Mouse (Mus musculus) layer of hippocampus, postnatal 14 days (tissue): ENCODE data around the gene Ppan. TPM values are rescaled to one million over a fixed set of nuclear protein-coding genes. Genes with fewer than 3 reads are reported as not detected.

ENCODE experiments used
- DNase-seq, 2 experiments: peaks; one replicate each; pipeline ENCODE4 v3.0.0; 2021 to 2022; ENCODE audit warnings: low spot score in 2 of 2, mixed read lengths in 1 of 2
- total RNA-seq, 2 experiments: library from RNA; stranded (reverse); gene quantifications; 2 replicates each; pipeline ENCODE4 v1.2.3; 2021

Gene Ppan
- total RNA-seq, 2 experiments from 2014 or later = 21.3 to 25.6 TPM

DNA sequence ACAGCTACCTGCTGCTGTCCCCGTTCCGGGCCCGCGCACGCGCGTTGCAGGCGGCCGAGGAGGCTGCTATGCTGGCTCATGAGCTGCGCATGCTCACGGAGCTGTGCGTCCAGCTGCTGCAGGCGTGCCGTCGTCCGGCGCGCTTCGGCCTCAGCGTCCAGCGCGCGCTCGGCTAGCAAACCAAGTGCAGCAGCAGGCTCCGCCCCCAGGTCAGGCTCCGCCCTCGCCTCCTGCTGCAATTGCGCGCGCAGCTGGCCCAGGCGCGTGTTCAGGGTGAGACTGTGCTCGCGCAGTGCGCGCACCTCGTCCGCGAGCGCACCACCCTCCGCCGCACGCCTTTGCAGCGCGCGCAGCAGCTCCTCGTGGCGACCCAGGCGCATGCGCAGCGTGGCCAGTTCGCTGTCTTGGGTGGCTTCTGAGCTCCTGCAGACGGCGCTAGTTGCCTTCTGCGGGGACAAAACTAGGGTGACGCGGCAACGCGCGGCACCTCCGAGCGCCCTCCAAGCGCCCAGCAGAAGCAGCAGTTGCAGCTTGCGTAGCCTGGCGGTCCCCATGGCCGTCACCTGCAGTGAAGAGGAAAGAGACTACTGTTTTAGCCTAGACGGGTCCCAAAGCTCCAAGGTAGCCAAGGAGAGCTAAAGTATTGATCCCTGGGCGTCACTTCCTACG is 9.8 kb upstream of the Ppan start:
- DNase-seq = peak; percentile 99

DNA sequence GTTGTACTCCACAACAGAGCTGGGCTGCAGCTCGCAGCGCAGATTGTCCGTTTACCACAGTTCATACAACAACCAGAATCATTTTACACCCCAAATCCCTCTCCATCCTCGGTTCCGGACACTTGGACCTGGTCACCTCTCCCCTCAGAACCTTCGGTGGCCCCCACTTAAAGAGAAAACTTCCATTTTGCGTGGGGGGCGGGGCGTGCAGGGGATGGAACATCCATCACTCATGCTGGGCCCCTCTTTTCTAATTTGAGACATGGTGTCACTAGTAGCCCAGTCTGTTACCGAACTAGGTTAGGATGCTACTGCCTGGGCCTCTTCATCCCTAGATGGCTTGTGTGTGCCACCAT is 9.3 kb upstream of the Ppan start:
- DNase-seq = no peak

DNA sequence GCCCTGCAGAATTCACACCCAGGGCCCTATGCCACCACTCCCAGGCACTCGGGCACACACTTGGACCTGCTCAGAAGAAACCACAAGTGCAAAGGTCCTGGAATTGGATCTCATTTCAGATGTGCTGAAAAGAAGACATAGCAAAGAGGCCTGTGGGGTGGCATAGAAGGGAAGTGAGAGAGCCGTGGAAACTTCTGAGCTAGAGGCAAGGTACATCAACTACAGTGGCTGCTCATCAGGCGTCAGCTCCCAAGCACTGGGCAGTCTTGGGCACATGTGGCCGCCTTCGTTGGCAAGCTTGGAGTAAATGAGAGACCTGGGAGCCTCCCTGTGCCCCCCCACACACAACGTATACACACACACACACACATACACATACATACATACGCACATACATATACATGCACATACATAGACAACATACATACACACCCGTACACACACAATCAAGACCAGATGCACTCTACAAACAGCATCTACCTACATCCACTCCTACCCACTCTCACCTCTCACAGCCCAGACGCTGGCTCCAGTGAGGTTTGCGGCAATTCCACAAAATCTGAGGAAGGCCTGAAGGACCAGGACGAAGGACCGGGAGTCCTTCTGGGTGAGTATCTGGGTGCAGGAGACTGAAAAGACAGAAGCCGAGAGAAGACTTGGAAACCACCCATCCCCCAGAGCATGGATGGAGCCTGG is 8.7 kb upstream of the Ppan start, which contains the start of gene Angptl6:
TSS of gene Angptl6 (minus strand) at position 631 of the 696 bp plus-strand sequence.
- DNase-seq = no peak

DNA sequence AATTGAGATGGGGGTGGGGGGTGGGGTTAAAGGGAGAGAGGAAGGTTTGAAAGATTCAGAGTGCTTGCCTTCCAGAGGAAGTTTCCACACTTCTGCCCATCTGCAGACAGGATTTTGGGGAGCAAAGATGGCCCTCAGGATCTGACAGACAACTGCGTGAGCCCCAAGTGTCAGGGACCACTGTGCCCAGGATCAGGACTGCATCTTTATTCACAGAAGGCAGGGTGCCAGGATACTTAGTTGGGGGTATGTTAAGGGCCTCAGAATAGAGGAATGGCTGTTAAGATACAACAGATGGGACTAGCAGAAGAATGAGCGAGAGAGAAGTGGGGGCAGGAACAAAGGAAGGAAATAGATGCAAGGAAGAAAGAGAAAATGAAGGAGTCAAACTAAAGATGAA is 1.4 kb upstream of the Ppan start:
- no peak for DNase-seq

DNA sequence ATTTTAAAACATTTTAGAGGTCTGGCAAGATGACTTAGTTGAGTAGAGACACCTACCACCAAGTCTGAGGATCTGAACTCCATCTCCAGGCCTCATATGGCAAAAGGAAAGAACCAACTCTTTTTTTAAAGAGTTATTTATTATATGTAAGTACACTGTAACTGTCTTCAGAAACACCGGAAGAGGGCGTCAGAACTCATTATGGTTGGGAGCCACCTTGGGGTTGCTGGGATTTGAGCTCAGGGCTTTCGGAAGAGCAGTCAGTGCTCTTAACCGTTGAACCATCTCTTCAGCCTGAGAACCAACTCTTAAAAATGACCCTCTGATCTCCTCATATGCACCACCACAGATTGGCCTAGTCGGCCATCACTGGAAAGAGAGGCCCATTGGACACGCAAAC is 784 bp upstream of the Ppan start:
- no peak for DNase-seq

DNA sequence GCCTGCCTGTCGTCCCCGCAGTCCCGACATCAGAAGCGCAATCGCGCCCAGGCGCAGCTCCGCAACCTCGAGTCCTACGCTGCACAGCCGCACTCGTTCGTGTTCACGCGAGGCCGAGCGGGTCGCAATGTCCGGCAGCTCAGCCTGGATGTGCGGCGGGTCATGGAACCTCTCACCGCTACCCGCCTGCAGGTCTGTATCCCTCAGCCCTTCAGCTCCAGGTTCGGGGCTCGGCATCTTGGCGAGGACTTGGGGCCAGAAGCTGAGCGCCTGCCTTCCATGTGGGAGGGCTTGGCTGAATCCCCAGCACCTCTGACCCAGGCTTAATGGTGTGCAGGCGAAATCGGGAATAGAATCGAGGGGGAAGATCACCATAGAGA is 401 bp downstream of the Ppan start:
- no peak for DNase-seq

DNA sequence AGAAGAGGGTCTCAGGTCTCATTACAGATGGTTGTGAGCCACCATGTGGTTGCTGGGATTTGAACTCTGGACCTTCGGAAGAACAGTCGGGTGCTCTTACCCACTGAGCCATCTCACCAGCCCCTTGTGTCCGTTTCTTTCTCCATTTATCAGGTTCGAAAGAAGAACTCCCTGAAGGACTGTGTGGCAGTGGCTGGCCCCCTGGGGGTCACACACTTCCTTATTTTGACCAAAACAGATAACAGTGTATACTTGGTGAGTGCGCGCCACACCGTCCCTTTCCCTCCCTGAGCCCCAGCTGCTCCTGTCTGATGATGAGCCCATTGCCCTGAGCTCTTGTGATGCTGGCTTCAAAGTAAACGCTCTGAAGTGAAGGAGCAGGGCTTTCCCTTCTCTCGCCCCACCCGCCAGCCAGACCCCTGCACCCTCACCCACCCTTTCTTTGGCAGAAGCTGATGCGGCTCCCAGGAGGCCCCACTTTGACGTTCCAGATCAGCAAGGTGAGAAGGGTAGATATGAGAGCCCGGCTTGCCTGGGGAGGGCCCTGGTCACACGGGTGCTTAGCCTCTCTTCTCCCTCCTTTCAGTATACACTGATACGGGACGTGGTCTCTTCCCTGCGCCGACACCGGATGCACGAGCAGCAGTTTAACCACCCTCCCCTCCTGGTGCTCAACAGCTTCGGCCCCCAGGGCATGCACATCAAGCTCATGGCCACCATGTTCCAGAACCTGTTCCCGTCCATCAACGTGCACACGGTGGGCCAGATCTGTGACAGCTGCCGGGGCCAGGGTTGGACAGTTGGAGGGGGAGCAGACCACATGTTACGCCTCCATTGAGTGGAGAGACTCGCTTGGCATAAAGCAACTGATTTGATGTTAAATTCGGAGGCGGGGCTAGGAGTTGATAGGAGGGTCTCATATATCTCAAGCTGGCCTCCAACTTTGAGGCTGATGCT is 1.5 kb downstream of the Ppan start:
- no peak for DNase-seq

DNA sequence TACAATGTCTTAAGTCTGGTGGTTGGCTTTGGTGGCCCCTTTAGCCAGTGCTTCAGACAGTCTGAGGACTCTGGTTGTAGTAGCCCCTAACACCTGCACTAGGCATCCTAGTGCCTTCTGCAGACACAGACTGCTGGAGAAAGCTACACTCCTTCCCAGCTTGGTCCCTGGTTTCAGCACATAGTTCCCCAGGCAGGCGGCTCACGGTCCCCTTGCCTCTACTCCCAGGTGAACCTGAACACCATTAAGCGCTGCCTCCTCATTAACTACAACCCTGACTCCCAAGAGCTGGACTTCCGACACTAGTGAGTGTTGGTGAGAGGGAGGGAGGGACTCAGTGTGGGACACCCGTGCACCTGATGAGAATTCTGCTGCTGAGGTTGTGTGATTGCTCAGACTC is 2.4 kb downstream of the Ppan start:
- no peak for DNase-seq

DNA sequence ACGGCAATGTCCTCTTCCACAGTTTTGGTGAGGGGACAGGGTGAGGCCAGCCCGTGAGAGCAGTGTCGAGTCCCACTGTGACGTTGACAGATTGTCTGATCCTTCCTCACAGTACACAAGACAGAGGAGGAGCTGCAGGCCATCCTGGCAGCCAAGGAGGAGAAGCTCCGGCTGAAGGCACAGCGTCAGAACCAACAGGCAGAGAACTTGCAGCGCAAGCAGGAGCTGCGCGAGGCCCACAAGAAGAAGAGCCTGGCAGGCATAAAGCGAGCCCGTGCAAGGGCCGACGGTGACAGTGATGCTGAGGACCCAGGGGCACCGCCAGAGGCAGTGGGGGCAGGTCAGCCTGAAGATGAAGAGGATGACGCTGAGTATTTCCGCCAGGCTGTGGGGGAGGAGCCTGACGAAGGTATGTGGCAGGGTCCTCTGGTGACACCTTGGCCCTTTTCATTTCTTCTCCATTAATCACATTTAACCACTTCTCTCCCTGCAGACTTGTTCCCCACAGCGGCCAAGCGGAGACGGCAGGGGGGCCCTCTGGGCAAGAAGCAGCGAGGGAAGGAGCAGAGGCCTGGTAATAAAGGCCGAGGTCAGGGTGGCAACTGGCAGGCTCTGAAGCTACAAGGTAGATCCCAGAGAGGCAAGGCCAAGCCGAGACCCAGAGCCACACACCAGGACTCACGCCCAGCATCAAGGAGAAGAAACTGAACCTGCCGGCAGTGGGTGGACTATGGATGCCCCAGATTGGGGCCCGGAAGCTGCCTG is 3.5 kb downstream of the Ppan start:
- DNase-seq = no peak

DNA sequence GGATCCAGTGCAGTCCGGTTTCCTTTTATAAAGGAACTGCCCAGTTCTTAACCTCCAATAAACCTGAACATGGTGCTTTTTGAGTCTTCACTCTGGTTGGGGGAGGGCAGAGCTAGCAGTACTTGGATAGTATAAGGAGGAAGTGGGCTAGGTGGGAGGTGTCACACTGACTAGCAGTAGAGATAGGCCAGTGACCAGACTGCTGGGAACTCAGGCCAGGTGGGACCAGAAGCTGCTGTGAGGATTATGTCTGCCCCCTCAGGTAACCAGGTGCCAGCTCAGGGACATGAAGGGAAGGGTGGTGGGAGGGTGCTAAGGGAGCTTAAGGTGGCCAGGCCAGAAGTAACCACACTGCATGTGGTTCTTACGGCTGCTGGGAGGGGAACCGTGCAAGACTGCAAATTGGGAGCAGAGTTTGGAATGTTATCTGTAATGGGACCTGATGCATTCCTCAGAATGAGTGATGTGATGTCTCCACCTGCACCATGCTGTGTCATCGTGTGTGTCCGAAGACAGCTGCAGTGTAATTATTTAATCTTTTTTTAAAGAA is 4.2 kb downstream of the Ppan start:
- no peak for DNase-seq

DNA sequence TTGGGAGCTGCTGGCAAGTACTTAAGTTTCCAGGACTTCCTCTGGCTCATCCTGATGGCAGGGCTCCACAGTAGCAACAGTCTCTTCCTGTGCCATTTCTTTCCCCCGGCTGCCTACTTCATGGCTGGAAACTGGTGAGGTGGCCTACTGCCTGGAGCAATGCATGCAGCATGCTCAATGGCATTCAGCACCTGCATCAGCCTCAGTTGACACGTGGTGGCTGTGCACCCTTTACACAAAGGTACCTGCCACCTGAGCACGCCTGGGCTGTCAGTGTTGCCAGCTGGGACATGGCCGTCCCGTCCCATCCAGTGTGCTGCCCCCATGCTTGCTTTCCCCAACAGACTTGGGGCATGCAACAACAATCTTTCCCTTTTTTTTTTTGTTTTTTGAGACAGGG is 5.1 kb downstream of the Ppan start:
- no peak for DNase-seq

DNA sequence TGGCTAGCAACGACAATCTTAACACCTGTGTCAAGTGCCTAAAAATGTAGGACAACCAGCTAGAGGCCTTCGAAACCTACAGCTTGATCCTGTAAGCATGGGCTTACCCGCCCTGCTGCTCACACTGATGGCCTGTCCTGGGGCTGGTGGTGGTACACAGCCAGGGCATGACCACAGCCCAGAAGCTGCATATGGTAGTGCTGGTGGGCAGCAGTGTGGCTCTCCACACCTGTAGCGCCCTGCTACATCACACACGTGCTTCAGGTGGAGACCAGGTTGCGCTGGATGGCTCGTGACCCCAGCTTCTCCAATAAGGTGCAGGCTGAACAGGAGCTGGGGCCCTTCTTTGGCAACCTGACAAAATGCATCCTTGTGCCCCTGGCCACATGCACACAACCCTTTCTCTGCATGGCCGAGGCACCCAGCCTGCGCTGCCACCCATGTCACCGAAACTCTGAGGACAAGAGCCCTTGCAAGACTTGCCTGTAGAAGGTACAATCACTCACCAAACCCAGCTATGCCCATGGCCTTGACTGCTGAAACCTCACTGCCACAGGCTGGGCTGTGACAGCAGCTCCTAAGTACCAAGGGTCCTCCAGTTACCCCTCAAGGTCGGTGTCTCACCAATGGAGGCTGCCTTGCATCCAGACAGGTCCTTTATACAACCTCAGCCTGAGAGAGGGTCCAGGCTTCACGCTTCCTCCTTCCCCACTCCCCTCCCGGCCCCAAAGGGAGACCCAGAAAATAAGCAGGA is 5.8 kb downstream of the Ppan start:
- no peak for DNase-seq

DNA sequence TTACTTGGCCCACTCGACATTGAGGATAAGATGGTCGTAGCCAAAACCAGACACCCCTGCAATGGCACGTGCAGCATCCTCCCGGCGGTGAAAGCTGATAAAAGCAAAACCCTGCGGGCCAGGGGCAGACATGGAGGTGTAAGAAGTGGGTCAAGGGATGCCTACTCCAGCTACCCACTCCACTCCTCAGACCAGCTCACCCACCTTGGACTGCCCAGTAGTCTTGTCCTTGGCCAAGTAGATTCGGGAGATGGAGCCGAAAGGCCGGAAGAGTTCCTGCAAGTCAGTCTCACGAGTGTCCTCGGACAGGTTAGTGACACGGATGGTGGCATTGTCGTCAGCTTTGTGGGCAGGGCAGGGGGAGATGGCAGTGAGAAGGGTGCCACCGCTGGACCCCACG is 6.7 kb downstream of the Ppan start:
- no peak for DNase-seq

DNA sequence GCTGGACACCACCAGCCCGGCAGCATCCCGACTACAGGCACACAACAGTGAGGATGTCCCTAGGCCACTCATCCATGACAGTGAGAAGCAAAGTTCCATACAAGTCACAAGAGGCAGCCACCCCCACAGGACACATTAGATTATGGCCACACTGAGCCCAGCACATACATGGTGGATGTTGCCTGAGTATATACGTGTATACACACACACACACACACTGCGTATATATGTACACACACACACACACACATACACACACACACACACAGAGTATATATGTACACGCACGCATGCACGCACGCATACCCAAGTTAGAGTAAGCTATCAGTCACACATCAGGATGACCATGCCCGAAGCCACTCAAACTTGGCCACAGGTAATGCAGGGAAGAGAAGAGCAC is 7.4 kb downstream of the Ppan start:
- no peak for DNase-seq

DNA sequence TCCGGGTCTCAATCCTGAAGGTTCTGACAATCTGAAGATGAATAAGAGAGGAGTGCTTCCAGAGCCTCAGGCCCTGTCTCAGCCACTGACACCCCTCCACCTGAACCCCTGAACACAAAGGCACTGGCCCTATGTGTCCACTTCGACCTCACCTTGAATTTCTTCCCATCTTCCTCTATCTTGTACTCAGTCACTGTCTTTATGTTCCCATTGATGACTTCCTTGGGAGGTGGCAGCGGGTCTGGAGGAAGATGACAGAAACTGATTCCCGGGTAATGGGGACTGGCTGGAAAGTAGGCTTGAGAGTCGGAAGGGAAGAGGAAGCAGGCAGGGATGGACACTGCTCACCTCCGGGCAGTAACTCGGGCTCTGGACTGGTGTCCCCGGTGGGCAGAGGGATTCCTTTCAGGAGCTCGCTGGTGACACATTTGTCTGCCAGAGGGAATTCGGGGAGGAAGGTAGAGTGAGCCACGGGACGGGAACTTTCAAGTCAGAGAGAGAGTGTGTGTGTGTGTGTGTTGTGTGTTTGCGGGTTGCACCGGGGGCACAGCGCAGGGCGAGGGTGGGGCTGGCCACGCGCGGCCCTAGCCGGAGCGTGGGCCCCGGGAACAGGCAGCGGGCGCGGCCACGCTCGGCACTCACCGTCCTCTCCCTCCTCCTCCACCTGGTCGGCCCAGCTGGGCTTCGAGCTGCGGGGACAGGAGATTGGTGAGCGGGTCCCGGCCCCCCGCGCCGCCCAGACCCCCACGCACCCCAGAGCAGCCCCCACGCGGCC is 9.9 kb downstream of the Ppan start:
- DNase-seq = no peak

DNA sequence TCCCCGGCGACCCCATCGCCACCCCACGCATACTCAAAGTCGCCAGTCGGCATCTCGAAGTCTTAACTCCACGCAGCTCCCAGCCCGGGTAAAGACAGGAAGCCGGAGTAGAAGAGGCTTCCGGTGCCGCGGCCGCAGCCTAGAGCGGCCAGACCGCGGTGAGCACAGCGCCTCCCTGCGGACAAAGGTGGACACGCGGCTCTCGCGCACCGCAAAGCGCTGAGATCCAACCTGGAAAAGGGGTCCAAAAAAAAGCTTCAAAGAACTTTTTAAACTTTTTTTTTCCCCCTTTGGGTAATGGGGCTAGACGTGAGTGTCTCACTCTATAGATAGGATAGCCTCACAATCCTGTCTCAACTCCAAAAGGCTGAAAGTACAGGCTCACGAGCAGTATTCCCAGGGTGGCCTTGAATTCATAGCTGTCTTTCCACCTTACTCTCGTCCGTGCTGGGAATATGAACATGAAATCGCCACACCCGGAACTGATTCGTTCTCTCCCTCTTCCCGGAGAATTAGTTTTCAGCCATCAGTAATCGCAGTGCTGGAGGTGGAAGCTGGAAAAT is 10.6 kb downstream of the Ppan start, which contains the start of gene Eif3g:
TSS of gene Eif3g (minus strand) at position 113 of the 563 bp plus-strand sequence.
- DNase-seq = peak; percentile 81 to 83

DNA sequence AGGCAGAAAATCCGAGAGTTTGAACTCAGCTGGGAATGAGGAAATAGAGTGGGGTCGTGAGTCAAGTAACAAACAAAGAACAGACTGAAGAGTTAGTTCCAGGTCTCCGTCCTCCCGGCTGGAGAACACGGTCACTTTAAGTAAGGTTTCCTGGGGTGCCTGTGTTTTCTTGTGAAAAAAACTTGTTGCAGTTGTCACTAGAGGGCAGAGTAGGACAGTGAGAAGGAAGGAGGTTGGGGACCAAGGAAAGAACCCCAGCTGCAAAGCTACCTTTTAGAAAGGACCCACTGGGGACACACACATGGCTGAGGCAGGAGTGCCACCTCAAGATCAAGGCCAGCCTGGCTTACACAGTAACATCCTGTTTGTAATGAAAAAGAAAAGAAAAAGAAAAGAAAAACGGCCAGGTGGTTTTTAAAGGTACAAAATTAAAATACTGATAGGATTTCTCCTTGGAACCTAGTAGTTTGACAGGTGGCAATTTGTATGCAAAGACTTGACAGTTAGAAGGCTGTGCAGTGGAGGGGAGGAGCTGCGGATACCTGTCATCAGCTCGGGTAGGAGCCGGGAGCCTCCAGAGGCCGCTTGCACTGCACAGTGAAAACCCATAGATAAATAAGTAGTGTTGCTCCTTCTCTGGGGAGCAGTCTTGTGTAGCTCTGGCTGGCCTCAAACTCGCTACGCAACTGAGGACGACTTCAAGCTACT is 13.6 kb downstream of the Ppan start:
- no peak for DNase-seq

DNA sequence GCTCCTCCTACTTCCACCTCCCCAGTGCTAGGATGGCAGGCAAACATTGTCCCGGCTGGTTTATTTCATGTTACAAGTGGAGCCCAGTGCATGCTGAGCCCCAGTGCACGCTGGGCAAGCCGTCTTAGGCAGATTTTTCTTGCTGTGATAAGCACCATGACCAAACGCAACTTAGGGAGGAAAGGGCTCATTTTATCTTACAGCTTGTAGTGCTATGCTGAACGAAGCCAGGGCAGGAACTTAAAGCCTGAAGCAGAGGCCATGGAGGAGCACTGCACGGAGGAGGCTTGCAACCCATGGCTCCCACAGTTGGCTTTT is 14.2 kb downstream of the Ppan start:
- no peak for DNase-seq

DNA sequence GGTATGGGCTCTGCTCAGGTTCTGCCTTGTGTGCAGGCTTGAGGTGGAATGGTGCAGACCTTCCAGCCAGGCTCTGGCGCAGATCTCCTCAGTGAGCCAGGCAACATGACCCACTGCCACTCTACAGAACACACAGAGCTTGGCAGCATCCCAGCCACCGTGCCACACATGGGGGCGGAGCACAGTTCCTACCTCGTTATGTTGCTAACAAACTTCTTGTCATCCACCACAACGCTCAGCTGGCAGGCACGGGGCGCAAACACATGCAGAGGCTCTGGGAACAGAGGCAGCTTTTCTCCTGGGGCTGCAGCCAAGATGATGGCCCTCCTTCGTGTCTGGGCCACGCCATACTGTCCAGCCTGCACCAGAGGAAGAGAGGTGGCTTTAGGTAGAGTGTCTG is 22.0 kb downstream of the Ppan start:
- no peak for DNase-seq
